Comparison of ENCODE assay signal across 8 mouse cellular contexts in the genomic region with DNA sequence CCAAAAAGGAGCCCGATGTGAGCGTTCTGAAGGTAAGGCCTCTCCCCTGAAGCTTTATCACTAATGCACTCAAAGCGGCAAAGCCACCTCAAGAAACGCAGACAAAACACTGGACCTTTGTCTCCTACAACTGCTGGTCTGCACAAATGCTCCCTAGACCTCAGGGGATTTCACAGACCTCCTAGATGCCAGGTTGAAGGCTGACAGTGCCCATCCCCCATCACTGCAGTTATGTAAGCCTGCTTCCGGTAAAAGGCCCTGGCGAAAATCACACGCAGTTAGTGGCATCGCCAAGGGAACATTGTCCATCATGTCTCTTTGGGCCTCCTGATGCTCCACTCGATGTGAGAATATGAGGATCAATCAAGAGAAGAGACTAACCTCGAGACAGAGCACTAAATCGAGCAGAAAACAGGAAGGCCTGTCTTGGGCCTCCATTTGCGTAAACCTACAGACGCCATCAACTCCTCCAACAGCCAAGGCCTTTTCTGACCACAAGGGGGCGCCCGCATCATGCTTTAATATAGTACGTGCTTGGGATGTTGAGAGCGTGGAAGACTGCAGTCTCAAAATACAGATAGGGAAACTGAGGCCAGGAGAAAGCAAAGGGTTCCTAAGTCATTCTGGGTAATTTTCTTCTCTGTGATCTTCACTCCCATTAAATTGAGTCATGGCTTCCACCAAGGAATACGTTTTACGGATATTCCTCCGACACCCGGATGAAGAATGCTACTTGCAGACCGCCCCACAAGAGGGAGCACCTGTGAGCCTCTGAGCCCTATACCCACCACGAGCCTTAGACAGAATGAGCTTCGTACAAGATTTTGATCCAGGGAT.
DNase-seq lines count a peak whose midpoint lies in the region; ATAC-seq and TF ChIP-seq lines count a peak whose summit lies in the region.

No protein-coding gene starts in this region.

- no peak for TF ChIP-seq POLR2A in embryonic fibroblast, embryonic 13.5 days (IDR thresholded peaks at IDR 0.05; ENCODE audit: low read depth, low read length)
- no peak for TF ChIP-seq POLR2A in limb, embryonic 14.5 days (IDR thresholded peaks at IDR 0.05; ENCODE audit: borderline replicate concordance, extremely low read depth, insufficient read depth, insufficient read length)

- 35% methylated on average over 24 of the region's 24 CpGs for WGBS in heart, embryonic 10.5 days
- 36% methylated on average over 24 of the region's 24 CpGs for WGBS in kidney, embryonic 14.5 days
- WGBS in limb, embryonic 14.5 days = 37% methylated on average over 24 of the region's 24 CpGs
- WGBS in midbrain, postnatal 0 days = 35% methylated on average over 24 of the region's 24 CpGs

- 0 out of 2 replicates have a peak overlapping the region, but pooled peaks have one; percentile 18 for H3K9ac ChIP-seq in kidney, embryonic 14.5 days (ENCODE audit: low read depth, low read length)
- no peak overlapping the region; the same call in 1 of the 2 replicates for H3K9ac ChIP-seq in limb, embryonic 14.5 days (ENCODE audit: low read depth, low read length, severe bottlenecking)
- no peak overlapping the region for H3K9ac ChIP-seq in midbrain, postnatal 0 days (replicated peaks; ENCODE audit: low read length, poor library complexity, severe bottlenecking)

- H3K4me2 ChIP-seq in kidney, embryonic 14.5 days (replicated peaks; ENCODE audit: low read depth, low read length) = peak overlapping the region; percentile 31
- peak overlapping the region; percentile 35 for H3K4me2 ChIP-seq in limb, embryonic 14.5 days (replicated peaks; ENCODE audit: low read depth, low read length, severe bottlenecking)
- H3K4me2 ChIP-seq in midbrain, postnatal 0 days (ENCODE audit: low read depth, low read length, poor library complexity, severe bottlenecking) = peak overlapping the region; percentile 13; the same call in 1 of the 2 replicates

- no peaks in the 10 kb centered on the region for H3K27me3 ChIP-seq in C2C12 (ENCODE audit: control insufficient read depth, insufficient read depth, insufficient read length)
- H3K27me3 ChIP-seq in heart, embryonic 10.5 days (ENCODE audit: insufficient read depth, poor library complexity, severe bottlenecking) = 0 out of 2 replicates have a peak, but pooled peaks cover 3% of the 10 kb centered on the region
- no peaks in the 10 kb centered on the region; the same call in 1 of the 2 replicates for H3K27me3 ChIP-seq in kidney, embryonic 14.5 days (ENCODE audit: control insufficient read depth, insufficient read depth, low read length)
- no peaks in the 10 kb centered on the region for H3K27me3 ChIP-seq in limb, embryonic 14.5 days (ENCODE audit: control insufficient read depth, insufficient read depth, low read length)
- no peaks in the 10 kb centered on the region; the same call in 1 of the 2 replicates for H3K27me3 ChIP-seq in midbrain, postnatal 0 days (ENCODE audit: insufficient read depth, low read length)

- ATAC-seq in kidney, embryonic 14.5 days (ENCODE audit: low FRiP score, low TSS enrichment) = peak; percentile 94
- peak; percentile 80 for ATAC-seq in limb, embryonic 14.5 days (ENCODE audit: low FRiP score, low read depth)
- ATAC-seq in midbrain, postnatal 0 days (ENCODE audit: low FRiP score) = peak; percentile 76

- peak; percentile 75 for TF ChIP-seq CTCF in C2C12 (IDR thresholded peaks at IDR 0.05; ENCODE audit: control insufficient read depth, insufficient read depth, insufficient read length)
- TF ChIP-seq CTCF in embryonic fibroblast, embryonic 13.5 days (IDR thresholded peaks at IDR 0.05; ENCODE audit: borderline replicate concordance, insufficient read depth, low read length) = peak; percentile 50; the same call in 1 of the 2 replicates
- TF ChIP-seq CTCF in midbrain, postnatal 0 days (IDR thresholded peaks at IDR 0.05) = peak; percentile 85

- H3K27ac ChIP-seq in embryonic fibroblast, embryonic 13.5 days (ENCODE audit: insufficient read depth, low read length) = no peak overlapping the region
- no peak overlapping the region for H3K27ac ChIP-seq in heart, embryonic 10.5 days
- no peak overlapping the region for H3K27ac ChIP-seq in kidney, embryonic 14.5 days (ENCODE audit: low read depth, low read length)
- no peak overlapping the region for H3K27ac ChIP-seq in limb, embryonic 14.5 days (replicated peaks; ENCODE audit: low read depth, low read length)
- no peak overlapping the region for H3K27ac ChIP-seq in midbrain, postnatal 0 days (ENCODE audit: low read depth, low read length)

- H3K79me3 ChIP-seq in C2C12 (ENCODE audit: low read depth) = no peaks in the 10 kb centered on the region

- H3K36me3 ChIP-seq in C2C12 (ENCODE audit: control insufficient read depth, insufficient read depth) = no peaks in the 10 kb centered on the region
- no peaks in the 10 kb centered on the region for H3K36me3 ChIP-seq in heart, embryonic 10.5 days
- no peaks in the 10 kb centered on the region for H3K36me3 ChIP-seq in kidney, embryonic 14.5 days (ENCODE audit: control insufficient read depth, insufficient read depth, low read length)
- no peaks in the 10 kb centered on the region for H3K36me3 ChIP-seq in limb, embryonic 14.5 days (ENCODE audit: control insufficient read depth, insufficient read depth, low read length)
- H3K36me3 ChIP-seq in midbrain, postnatal 0 days (ENCODE audit: insufficient read depth, low read length) = no peaks in the 10 kb centered on the region

- no peaks in the 10 kb centered on the region for H3K4me1 ChIP-seq in embryonic fibroblast, embryonic 13.5 days (ENCODE audit: control insufficient read depth, insufficient read depth, low read length)
- 0 out of 2 replicates have a peak, but pooled peaks cover 3% of the 10 kb centered on the region for H3K4me1 ChIP-seq in heart, embryonic 10.5 days
- H3K4me1 ChIP-seq in kidney, embryonic 14.5 days (ENCODE audit: control insufficient read depth, insufficient read depth, low read length) = no peaks in the 10 kb centered on the region
- no peaks in the 10 kb centered on the region for H3K4me1 ChIP-seq in limb, embryonic 14.5 days (ENCODE audit: control insufficient read depth, insufficient read depth, low read length)
- H3K4me1 ChIP-seq in midbrain, postnatal 0 days (ENCODE audit: insufficient read depth, low read length) = 0 out of 2 replicates have a peak, but pooled peaks cover 4% of the 10 kb centered on the region

- peak; percentile 92 for DNase-seq in brain, adult 2 months (ENCODE audit: low read depth, low spot score)
- DNase-seq in heart, embryonic 10.5 days (ENCODE audit: low spot score) = peak; percentile 84
- peak; percentile 80 for DNase-seq in limb, embryonic 14.5 days (ENCODE audit: low spot score)
- peak; percentile 91 for DNase-seq in midbrain, postnatal 0 days (ENCODE audit: low spot score)
- DNase-seq in spleen, postnatal 10 days (ENCODE audit: low spot score in 2 of 2) = peak; percentile 73 to 90

- H3K79me2 ChIP-seq in C2C12 (ENCODE audit: control insufficient read depth, insufficient read depth) = no peaks in the 10 kb centered on the region

- H3ac ChIP-seq in C2C12 (ENCODE audit: control insufficient read depth, insufficient read length, low read depth) = no peak overlapping the region

- no peaks in the 10 kb centered on the region for H3K9me3 ChIP-seq in heart, embryonic 10.5 days
- no peaks in the 10 kb centered on the region for H3K9me3 ChIP-seq in kidney, embryonic 14.5 days (ENCODE audit: control insufficient read depth, low read length)
- H3K9me3 ChIP-seq in limb, embryonic 14.5 days (ENCODE audit: control insufficient read depth, low read length) = no peaks in the 10 kb centered on the region
- no peaks in the 10 kb centered on the region for H3K9me3 ChIP-seq in midbrain, postnatal 0 days (ENCODE audit: low read length)

- no peak overlapping the region for H3K4me3 ChIP-seq in C2C12 (ENCODE audit: insufficient read depth, poor library complexity, severe bottlenecking)
- H3K4me3 ChIP-seq in embryonic fibroblast, embryonic 13.5 days (ENCODE audit: insufficient read depth, low read length) = peak overlapping the region; percentile 9; the same call in 1 of the 2 replicates
- H3K4me3 ChIP-seq in heart, embryonic 10.5 days = peak overlapping the region; percentile 48
- H3K4me3 ChIP-seq in kidney, embryonic 14.5 days (ENCODE audit: low read length) = peak overlapping the region; percentile 23; the same call in 1 of the 2 replicates
- H3K4me3 ChIP-seq in limb, embryonic 14.5 days (replicated peaks; ENCODE audit: low read length) = 0 out of 2 replicates have a peak overlapping the region, but pooled peaks have one; percentile 24
- H3K4me3 ChIP-seq in midbrain, postnatal 0 days (ENCODE audit: low read depth, low read length) = no peak overlapping the region

TF ChIP-seq in C2C12, 6 proteins besides CTCF, POLR2A, EP300 and RAD21:
- TF ChIP-seq CEBPB (IDR thresholded peaks at IDR 0.05; ENCODE audit: low read depth) = no peak
- no peak for TF ChIP-seq MYOG (IDR thresholded peaks at IDR 0.05; ENCODE audit: control insufficient read depth, extremely low read depth, insufficient read length)
- TF ChIP-seq USF1 (IDR thresholded peaks at IDR 0.05; ENCODE audit: low read depth) = no peak
- TF ChIP-seq MYOD1 (IDR thresholded peaks at IDR 0.05; ENCODE audit: control insufficient read depth, insufficient read length, low read depth) = no peak
- no peak for TF ChIP-seq MAX (IDR thresholded peaks at IDR 0.05)
- no peak for TF ChIP-seq FOSL1 (IDR thresholded peaks at IDR 0.05; ENCODE audit: insufficient read depth, low read length, poor library complexity, severe bottlenecking)

Comparison
In these comparisons a context has a peak if more than half of its experiments do, and no peak if none do; other contexts are left out.
1. H3K4me3 ChIP-seq: peak in embryonic fibroblast, embryonic 13.5 days (single experiment), heart, embryonic 10.5 days (single experiment), kidney, embryonic 14.5 days (single experiment) and limb, embryonic 14.5 days (single experiment); none in C2C12 (single experiment) and midbrain, postnatal 0 days (single experiment).
2. Peak in every context shown above with its lines, with median percentiles within 50 percentile points of each other: CTCF ChIP-seq, DNase-seq, ATAC-seq and H3K4me2 ChIP-seq.